Mouse (Mus musculus): ENCODE results near the gene Pamr1.

The Pamr1 gene

DNA sequence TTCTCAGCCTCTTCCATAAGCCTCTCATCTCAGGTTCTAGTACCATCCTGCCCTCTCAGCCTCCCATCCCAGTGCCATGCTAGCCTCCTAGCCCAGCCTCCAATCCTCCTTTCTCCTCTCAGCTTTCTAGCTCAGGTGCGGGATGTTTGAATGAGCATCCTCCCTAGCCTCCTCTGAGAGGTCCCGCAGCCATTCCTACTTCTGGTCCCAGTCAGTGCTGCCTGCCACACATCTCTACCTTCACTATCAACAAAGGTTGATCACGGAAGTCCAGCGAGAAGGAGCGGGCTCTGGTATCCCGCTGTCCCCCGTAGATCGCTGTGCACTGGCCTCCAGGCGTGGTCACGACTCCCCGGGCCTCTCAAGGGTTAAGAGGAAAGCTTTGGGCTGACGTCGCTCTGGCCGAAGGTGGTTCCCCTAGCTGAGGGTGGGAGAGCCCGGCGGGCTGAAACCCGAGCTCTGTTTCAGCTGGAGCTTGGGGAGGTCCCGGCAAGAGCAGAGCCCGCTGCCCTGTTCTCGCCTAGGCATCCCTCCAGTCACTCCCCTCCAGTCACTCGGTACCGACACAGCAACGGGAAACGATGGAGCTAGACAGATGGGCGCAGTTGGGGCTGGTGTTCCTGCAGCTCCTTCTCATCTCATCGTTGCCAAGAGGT lies at the start of gene Pamr1:
Pamr1 (plus strand) TSS at position 402 of the 656 bp plus-strand sequence.
- peak; percentile 42 for DNase-seq (ENCODE audit: low spot score)

DNA sequence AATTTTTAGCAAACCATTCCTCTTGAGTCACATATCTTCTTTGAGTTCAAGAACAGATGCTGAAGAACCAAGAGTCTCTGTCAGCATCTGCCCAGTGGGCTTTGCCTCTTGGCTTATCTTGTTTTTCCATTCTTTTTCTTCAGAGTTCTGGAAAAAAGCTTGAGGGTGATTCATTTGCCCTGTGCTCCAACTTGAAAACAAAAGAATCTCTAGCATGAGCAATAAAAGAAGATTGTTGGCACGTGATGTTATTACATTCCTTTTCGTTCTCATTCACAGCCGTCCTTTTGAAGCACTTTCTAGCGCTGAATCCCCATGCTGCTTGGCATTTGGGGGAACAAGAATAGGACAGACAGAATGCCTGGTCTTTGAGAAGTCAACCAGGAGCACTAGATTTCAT lies 42.2 kb upstream of the Pamr1 start:
- DNase-seq (ENCODE audit: low spot score), result no peak

DNA sequence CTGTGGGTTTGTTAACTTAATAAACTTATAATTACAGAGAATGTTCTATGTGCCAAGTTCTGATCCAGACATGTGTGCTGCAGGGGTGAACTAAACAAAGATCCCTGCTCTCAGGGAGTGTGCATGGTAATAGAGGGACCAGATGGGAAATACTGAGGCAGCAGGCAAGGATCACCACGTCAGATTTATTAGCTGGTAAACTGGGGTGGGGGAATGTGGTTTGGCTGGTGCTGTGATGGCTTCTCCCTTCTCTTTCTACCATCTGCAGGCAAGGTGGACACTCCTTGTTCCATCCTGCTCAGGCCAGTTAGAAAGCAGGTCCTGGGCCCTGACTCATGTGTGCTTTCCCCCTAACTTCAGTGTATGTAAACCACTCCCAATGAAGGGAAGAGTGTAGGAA lies 41.7 kb upstream of the Pamr1 start:
- DNase-seq (ENCODE audit: low spot score), result no peak

DNA sequence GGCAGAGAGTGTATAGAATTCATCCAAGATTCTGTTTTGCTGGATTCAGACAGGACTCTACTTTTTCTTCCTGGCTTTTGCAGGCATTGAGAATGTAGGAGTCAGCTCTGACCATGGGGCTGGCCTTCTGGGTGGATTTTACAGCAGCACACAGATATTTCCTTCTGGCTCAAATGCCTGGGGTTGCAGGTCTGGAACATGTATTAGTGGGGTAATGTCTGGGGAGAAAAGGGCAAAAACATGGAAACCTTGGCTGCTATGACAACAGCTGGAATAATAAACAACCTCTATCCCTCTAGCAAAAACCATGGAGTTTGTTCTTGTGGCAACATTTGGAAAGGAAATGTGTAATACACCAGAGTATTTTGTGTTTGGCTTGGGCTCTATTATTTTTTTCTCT lies 29.9 kb upstream of the Pamr1 start:
- no peak for DNase-seq (ENCODE audit: low spot score)

DNA sequence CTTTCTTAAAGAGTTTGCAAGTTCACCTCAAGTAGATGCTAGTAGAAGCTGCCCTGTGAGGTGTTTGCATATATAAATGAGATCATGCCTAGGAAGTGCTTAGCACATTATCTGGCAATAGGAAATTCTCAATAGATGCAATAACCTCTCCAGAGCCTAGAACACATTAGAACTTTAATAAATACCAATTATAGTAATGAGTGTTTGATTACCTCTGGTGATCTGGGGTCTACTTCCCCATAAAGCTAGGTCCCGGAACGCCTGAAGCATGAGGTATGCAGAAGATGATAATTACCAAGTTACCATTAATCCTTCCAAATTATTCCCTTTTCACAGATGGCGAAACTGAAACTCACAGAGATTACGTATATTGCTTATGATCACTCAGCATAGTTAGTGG lies 22.2 kb upstream of the Pamr1 start:
- DNase-seq (ENCODE audit: low spot score), result no peak

DNA sequence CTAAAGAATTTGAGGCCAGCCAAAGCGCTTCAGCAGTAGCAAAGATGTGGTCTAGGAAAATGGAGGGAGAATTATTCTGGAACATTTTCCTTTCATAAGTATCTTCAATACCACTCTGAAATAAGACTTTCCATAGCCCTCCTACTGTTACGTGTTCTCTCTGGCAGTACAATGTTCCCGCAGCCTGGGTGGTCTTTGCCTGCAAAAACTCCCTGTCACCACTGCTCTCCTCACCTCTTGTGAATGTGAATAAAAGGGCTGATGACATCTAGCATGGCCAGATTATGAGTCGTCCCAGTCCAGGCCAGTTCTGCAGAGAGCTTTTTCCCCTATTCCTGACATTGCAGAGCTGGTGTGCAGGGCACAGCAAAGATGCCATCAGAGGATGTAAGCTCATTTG lies 16.4 kb upstream of the Pamr1 start:
- DNase-seq (ENCODE audit: low spot score), result no peak

DNA sequence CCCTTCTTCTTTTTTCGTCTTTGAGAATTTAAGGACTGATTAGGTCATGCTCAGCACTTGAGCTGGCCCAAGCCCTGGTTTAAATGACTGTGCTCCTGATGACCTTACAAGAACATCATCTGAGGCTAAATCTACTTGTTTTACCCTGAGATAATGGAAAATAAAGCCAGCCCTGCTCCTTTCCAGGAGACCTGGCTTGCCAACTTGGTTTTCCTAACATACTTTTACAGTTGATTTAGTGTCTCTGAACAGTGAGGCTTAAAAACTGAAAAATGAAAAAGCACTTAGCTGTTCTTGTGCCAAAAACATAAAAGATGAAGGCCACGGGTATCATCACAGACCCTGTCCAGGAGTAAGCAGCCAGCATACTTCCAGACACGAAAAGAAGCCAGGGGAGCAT lies 13.0 kb upstream of the Pamr1 start:
- DNase-seq (ENCODE audit: low spot score), result no peak

DNA sequence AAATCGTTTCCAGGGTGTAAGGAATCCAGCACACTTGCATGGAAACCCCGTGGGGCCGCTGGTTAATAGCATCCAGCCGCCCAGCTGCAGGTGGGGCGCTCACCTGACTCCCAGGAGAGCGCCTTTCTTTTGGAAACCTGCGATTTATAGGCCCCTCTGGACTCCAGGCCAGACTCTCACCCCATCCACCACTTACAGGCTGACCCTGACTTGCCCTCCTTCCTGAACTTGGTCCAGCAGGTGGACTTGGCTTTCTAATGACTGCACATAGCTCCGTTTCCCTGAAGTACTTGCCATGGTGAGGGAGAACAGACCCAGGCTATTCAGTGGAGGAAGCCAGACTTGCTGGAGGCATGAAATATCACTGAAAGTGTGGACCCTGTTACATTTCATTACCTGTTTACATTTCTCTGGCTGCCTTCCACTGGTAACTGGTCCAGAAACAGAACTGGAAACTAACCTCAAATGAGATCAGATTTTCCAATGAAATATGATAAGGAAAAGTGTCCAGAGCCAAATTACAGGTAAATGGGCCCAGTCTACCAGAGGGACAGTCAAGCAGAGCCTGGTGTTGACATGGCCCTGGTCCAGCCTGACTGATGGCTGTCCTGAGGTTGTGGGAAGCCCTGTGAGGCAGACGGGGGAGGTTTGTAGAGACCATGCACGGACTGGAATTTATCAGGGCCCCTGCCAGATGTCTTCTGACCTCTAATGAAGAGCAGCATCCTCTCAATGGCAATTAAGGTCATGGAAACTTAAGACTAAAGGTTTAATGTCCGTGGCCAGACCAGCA lies 9.2 kb upstream of the Pamr1 start:
- peak; percentile 21 for DNase-seq (ENCODE audit: low spot score)

DNA sequence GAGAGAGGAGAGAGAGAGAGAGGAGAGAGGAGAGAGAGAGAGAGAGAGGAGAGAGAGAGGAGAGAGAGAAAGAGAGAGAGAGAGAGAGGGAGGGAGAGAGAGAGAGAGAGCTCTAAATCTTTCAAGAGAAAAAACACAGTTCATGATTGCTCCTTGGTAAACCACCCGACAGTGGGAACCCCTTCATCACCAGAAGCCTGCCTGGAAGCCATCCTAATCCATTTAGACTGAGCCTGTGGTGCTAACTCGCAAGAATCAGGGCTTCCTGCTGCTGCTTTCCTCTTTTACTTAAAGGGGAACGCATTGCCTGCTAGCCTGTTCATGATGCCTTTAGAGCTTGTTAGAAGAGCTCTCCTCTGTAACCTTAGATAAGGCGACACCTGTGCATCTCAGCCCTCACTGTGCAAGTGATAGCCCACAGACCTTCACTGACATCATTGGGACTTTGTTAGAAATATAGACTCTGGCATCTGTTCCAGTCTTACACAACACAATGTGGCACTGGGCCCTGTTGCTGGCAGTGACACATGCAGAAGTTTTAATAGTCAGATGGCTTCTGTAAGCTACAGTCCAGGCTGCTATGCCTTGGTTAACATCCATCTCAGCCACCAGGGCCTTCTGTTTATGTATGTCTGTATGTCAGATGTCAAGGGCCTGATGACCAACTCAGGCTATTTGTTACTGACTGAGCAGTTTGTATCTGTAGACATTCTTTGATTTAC lies 8.2 kb upstream of the Pamr1 start:
- no peak for DNase-seq (ENCODE audit: low spot score)

DNA sequence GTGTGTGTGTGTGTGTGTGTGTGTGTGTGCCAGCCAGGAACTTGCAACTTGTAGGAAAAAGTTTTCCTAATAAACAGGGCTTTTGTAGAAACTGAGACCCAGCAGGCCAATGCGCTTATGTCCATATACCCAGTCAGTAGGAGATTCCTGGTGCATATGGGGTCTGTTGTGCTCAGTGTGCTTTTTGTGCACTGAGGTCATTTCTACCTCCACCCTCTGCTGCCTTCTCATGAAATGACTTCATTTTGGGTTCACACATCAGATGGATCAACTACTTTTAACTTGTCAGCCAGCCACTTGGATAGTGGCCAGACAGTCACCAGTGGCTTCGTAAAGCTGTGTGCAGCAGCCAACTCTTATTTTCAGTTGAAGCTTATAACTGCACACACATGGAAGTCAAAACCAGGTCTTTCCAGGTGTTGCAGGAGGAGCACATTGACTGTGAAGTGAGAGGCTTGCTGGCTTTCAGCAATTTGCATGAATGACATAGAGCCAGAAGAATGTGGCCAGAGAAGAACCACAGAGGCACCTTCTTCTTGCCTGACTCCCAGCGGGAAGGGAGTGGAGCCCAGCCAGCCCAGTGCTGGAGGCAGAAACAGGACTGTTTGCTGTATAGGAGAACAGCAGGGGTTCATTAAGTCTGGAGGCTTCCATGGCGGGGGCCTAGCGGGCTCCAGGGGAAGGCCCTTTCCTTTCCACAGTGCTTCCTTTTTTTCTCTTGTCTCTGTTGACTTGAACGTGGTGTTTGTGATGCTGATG lies 5.7 kb upstream of the Pamr1 start:
- no peak for DNase-seq (ENCODE audit: low spot score)

DNA sequence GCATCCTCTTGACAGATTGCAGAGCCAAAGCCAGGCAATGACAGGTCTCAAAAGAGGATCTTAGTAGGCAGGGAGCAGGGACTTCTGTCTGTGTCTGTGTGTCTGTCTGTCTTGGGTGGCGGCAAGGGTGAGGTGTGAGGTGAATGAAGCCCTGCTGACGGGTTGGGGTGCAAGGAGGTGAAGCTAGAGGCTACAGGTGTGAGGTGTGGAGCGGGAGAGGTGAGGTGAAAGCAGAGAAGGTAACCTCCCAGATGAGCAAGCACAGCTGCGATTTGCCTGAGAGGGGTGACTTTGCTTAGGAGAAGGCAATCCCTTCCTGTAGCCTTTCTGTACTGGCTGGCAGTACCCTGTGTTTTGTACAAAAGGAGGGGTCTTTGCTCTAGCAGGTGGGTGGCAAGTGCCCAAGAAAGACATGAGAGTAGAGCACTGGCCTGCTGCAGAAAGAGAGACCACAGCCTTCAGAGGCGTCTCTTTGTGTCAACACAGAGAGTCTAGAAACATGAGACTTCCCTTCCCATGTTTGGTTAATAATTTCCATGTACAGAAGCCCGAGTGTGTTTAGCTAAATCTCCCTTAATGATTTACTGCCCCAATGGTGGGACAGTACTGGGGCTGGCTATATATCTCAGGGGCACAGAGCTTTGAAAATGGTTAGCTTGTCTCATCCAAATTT lies 1.2 kb downstream of the Pamr1 start:
- peak; percentile 56 for DNase-seq (ENCODE audit: low spot score)

DNA sequence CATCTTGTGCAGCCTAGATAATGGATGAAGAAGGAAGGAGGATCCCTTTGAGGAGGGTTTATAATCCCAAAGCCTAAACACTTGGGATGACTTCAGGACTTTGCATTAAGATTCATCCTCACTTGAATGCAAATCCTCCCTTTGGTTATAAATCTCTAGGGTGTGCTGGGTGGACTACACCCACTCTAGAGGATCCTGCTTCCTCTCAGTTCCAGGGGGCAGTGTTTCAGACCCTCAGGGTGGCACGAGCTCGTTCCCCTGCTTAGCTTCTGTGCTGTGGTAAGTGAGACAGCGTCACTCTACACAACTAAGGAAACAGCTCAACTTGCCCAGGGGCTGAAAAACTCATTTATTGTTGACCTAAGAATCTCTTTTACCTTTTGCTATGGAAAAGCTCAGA lies 1.8 kb downstream of the Pamr1 start:
- DNase-seq (ENCODE audit: low spot score), result peak; percentile 7

DNA sequence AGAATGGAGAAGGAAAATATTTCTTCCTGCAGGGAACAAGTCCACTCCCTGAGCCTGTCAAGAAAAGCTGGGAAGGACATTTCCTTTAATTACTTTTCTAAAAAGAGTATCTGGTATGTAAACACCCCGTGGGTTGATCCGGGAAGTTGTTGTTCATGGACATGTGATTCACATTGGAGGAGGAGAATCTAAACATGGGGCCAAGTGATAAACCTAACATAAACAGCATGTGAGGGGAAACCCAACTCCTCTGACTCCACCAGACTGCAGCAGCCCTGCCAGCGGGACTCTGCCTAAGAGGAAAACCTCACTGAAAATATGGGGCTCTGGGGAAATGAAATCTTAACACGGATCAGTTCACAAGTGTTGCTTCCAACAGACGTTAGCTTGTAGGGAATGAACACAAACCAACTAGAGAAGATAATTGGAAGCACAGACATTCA lies 2.3 kb downstream of the Pamr1 start:
- peak; percentile 43 for DNase-seq (ENCODE audit: low spot score)

DNA sequence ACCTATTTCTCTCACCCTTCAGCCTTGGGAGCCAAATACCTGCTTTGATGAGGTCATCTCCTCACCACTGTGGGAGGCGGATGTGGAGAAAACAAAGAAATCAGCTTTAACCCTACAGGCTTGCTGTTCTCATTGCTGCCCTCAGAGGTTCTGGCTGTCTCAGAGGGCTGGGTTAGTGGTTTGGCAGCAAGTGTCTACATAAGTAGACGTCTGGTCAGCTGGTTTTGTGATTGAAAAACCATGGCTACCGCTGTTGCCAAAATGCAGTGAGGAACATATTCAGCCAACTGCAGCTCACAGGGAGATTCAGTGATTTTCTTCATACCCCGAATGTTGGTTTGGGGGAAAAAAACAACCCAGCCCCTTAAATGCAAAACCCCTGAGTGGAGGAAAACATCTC lies 7.3 kb downstream of the Pamr1 start:
- no peak for DNase-seq (ENCODE audit: low spot score)

DNA sequence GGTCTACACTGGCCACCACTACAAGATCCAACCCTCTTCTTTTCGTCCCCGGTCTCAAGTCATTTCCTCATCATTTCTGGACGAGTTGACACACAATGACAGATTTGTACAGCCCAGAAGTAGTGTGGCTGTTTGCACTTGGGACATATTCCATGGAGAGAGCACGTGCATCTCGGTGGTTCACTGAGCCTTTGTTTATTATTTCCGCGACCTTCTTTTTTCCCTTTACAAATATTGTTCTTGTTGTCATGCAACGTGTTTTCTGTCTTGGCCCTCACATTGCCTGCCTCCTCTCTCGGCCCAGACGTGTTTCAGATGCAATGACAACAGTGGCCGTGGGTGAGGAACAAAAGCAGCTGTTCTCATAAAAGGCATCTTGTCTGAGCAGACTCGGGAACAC lies 9.2 kb downstream of the Pamr1 start:
- no peak for DNase-seq (ENCODE audit: low spot score)

DNA sequence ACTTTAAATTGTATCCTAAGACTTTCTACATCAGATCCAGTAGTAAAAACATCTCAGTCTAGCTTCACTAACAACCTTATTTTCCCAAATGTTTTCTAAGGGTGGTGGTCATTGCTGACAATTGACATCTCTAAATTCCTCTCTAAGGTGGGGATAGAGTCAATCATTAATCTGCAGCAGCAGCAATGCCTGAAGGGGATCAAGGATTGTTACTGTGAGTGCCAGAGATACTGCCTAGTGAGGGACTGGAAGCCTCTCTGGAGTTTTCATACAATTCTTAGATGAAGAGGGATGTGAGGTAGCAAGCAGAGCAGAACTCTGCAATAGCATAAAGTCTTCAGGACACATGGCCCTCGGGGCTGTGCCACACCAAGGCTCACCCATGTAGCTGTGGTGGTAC lies 14.0 kb downstream of the Pamr1 start:
- DNase-seq (ENCODE audit: low spot score), result peak; percentile 22

DNA sequence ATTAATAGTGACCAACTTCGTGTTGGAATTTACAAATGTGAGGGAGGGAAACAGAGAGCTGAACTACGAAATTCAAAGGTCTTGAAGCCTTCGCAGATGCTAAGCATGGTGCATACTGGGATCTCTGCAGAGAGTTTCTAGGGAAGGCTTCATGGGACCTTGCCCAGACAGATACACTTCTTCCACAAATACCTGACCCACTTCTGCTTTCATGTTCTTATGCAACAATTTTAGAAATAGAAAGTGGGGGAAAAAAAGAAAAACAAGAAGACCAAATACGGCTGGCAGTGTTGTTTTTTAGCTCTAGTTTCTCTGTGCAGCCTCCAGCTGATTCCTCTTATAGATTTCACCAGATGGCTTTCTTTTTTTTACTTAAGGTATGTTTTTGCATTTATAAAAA lies 29.4 kb downstream of the Pamr1 start:
- DNase-seq (ENCODE audit: low spot score), result no peak

DNA sequence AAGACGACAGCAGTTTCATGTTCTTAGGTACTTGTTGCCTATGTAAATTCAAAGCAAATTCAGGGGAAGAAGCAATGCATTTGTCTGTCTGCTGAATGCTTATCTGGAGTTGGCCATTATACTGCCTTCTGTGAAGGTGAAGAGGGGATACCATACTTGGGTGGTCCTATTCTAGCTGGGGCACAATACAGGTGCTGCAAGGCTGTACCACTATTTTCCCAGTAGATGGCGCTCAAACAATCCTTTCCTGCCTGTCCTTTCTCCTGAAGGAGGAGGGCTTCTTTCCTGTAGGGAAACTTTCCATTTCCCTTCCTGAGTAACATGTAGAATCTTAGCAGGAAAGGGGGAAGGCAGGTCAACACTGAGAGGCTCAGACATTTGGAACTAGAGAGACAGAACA lies 40.2 kb downstream of the Pamr1 start:
- DNase-seq (ENCODE audit: low spot score), result peak; percentile 18

DNA sequence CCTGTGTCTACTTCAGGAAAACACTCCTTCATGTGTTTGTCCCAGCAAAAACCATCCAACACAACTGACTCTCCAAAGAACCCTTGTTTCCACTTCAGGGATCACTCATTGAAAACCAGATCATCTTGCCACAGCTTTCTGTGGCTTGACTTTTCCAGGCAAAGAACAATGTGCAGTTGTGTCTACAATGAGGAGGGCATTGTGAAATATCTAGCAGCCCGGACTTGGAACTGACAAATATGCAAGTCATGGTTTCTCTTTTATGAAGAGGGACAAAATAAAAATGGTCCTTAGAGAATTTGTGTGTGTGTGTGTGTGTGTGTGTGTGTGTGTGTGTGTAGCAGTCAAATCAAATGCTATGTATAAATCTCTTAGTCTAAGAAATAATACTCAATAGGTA lies 44.7 kb downstream of the Pamr1 start:
- no peak for DNase-seq (ENCODE audit: low spot score)

DNA sequence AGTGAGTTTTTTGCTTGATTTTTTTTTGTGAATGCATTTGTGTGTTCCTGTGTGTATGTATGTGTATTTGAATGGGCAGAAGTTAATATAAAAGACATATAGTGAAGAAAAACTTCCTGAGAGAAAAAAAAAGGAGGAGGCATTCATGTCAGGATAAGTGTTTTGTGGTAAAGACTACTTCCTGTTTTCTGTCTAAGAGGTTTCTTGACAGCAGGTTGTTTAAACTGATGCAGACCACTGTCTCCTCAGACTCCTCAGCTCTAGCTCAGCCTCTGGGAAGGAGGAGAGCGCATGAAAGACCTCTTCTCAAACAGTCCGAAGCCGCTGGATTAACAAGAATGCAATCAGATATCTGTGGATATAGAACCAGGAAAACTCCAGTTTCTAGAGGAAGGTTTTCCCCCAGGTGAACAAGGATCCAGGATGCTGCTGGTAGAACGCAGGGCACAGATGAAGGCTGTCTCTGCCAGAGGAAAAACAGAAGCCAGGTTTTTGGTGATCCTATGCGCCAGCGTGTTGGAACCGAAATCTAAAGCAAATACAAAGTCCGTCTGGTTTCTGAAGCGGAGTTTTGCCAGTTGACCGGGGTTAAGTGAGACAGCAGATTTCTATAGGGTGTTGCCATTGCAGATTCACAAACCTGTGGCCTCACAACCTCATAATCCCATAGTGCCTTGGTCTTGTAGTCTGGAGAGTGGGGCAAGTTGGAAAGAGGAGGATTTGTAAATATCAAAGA lies 45.8 kb downstream of the Pamr1 start:
- DNase-seq (ENCODE audit: low spot score), result no peak

All from yolk sac, embryonic 10.5 days (tissue).